Mouse (Mus musculus) ES-Bruce4 (cell line): ENCODE measurements around the gene Arhgef12. TPM values are rescaled to one million over a fixed set of nuclear protein-coding genes. Genes with fewer than 3 reads are reported as not detected.

Experiments used
- H3K27ac ChIP-seq: 2 replicates; pipeline ENCODE4 v1.5.1; 2012; ENCODE audit warnings: low read length, inconsistent platforms; ENCODE audit not compliant: insufficient read depth
- H3K27me3 ChIP-seq: 2 replicates; pipeline ENCODE4 v1.6.1; 2012; ENCODE audit warnings: mild to moderate bottlenecking, low read length, inconsistent platforms; ENCODE audit not compliant: control insufficient read depth, poor library complexity, insufficient read depth, severe bottlenecking
- H3K36me3 ChIP-seq: 2 replicates; pipeline ENCODE4 v1.6.1; 2012; ENCODE audit warnings: inconsistent platforms, mild to moderate bottlenecking, low read length, moderate library complexity; ENCODE audit not compliant: control insufficient read depth, poor library complexity, insufficient read depth, severe bottlenecking
- H3K4me1 ChIP-seq: one replicate; pipeline ENCODE4 v1.8.1; 2011; ENCODE audit warnings: low read length; ENCODE audit not compliant: control insufficient read depth, insufficient read depth
- H3K4me3 ChIP-seq: 2 replicates; pipeline ENCODE4 v1.5.1; 2011; ENCODE audit warnings: low read depth, mild to moderate bottlenecking, low read length
- H3K9ac ChIP-seq: 2 replicates; pipeline ENCODE4 v1.6.1; 2012; ENCODE audit warnings: low read depth, mild to moderate bottlenecking, inconsistent platforms; ENCODE audit not compliant: poor library complexity, severe bottlenecking
- H3K9me3 ChIP-seq: replicated peaks from 2 replicates; pipeline ENCODE4 v1.6.1; 2012; ENCODE audit warnings: mild to moderate bottlenecking, low read length, inconsistent platforms; ENCODE audit not compliant: control insufficient read depth, poor library complexity, insufficient read depth, severe bottlenecking
- CTCF ChIP-seq: IDR thresholded peaks from one replicate; pipeline ENCODE4 v1.8.1; 2011; ENCODE audit warnings: low read depth, low read length
- EP300 ChIP-seq: IDR thresholded peaks from 2 replicates; pipeline ENCODE4 v1.6.1; 2011; ENCODE audit warnings: low read depth, low read length; ENCODE audit not compliant: insufficient read depth
- POLR2A ChIP-seq: IDR thresholded peaks from one replicate; pipeline ENCODE4 v1.8.1; 2011; ENCODE audit warnings: low read length; ENCODE audit not compliant: insufficient read depth
- polyA plus RNA-seq: library from polyadenylated mRNA; stranded (reverse); fragments of >200 nt; gene quantifications from 2 replicates; pipeline ENCODE4 v1.2.4, GENCODE M21; 2011; ENCODE audit warnings: low read depth; ENCODE audit not compliant: missing spikeins, insufficient read depth, insufficient read length

Gene Arhgef12
- polyA plus RNA-seq, 1 experiment = 45.6 TPM

- H3K27ac ChIP-seq = no peak overlapping the region
- H3K36me3 ChIP-seq = no peaks in the 10 kb centered on the region
- no peaks in the 10 kb centered on the region for H3K27me3 ChIP-seq
- H3K9me3 ChIP-seq = no peaks in the 10 kb centered on the region
- TF ChIP-seq POLR2A (no peak), EP300 (no peak), CTCF (no peak)
- H3K9ac ChIP-seq = no peak overlapping the region
- H3K4me3 ChIP-seq = no peak overlapping the region
- H3K4me1 ChIP-seq = no peaks in the 10 kb centered on the region
Measured at GRCm38 (mm10) chr9:43067896-43068295, 39.1 kb downstream of the Arhgef12 start.

GRCm38 (mm10) chr9:43065231-43065630, 41.8 kb downstream of the Arhgef12 start:
- Histone ChIP-seq H3K27me3 (no peaks in the 10 kb centered on the region), H3K9ac (no peak overlapping the region), H3K27ac (no peak overlapping the region), H3K4me1 (no peaks in the 10 kb centered on the region), H3K36me3 (no peaks in the 10 kb centered on the region), H3K4me3 (no peak overlapping the region), H3K9me3 (no peaks in the 10 kb centered on the region)
- no peak for TF ChIP-seq CTCF
- no peak for TF ChIP-seq POLR2A
- no peak for TF ChIP-seq EP300

DNA sequence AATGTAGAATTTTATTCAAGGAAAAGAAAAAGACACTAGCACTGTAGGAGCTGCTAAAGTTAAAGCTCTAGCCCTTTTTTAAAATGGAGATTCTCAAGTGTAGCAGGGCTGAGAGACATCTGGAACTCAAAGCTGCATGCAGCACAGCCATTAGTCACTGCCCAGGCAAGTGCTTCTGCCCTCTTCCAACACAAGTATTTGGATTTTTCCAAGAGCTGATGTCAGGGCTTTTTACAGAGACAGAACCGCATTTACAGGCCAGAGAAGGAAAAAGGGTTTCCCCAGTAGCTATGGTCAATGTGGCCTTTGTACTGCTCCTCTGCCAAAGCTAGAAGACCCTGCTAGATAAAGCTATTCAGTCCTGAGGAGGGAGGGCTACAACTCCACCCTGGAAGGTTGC, 45.5 kb downstream of the Arhgef12 start:
- Histone ChIP-seq H3K27me3 (no peaks in the 10 kb centered on the region), H3K9ac (no peak overlapping the region), H3K36me3 (no peaks in the 10 kb centered on the region), H3K27ac (peak overlapping the region; percentile 54; the same call in 1 of the 2 replicates), H3K4me1 (no peaks in the 10 kb centered on the region), H3K4me3 (no peak overlapping the region), H3K9me3 (no peaks in the 10 kb centered on the region)
- TF ChIP-seq EP300 (no peak), POLR2A (no peak), CTCF (no peak)

DNA sequence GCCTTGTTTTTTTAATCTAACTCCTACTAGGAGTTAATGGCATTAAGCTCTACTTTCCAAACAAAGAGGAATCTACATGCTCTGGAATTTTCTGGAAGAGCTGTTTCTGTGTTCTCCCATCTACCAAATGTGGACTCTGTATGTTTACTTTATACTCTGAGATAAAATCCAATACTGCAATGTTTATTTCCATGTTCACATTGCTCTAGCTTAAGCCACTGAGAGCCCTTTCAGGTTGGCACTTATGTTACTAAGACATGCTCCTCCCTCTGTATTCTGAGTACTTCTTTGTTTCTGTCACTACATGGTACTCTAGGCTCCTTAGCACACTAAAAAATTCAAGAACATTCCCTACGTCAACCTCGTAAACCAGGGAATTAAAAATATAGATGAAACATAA, 56.6 kb downstream of the Arhgef12 start:
- Histone ChIP-seq H3K27ac (no peak overlapping the region), H3K4me3 (no peak overlapping the region), H3K36me3 (no peaks in the 10 kb centered on the region), H3K4me1 (no peaks in the 10 kb centered on the region), H3K27me3 (no peaks in the 10 kb centered on the region), H3K9me3 (peaks cover 9% of the 10 kb centered on the region), H3K9ac (no peak overlapping the region)
- TF ChIP-seq POLR2A (no peak), CTCF (no peak), EP300 (no peak)

- H3K9ac ChIP-seq = no peak overlapping the region
- TF ChIP-seq EP300 (no peak), POLR2A (no peak), CTCF (no peak)
- no peak overlapping the region for H3K27ac ChIP-seq
- no peaks in the 10 kb centered on the region for H3K9me3 ChIP-seq
- no peaks in the 10 kb centered on the region for H3K27me3 ChIP-seq
- no peaks in the 10 kb centered on the region for H3K36me3 ChIP-seq
- no peak overlapping the region for H3K4me3 ChIP-seq
- no peaks in the 10 kb centered on the region for H3K4me1 ChIP-seq
Measured at GRCm38 (mm10) chr9:43044481-43044880, 62.6 kb downstream of the Arhgef12 start.

DNA sequence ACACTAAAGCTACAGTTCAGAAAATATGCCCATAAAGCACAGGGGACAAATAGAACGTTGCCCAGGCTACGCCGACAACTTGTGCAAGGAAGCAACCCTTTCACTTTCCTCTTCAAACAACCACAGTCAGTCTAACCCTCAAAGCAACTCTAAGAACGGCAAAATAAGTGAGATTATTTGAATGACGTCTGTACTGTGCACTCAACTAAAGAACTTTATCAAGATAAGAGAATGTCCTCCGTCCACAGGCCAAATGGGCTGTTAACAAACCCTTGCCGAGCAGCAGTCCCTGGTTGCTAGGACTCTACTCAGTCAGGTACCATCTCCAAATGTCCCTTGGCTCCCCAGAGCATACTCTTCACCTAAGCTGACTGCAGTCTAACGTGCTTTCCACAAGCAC, 68.6 kb downstream of the Arhgef12 start:
- no peaks in the 10 kb centered on the region for H3K27me3 ChIP-seq
- H3K36me3 ChIP-seq = no peaks in the 10 kb centered on the region
- H3K9ac ChIP-seq = no peak overlapping the region
- H3K4me3 ChIP-seq = no peak overlapping the region
- TF ChIP-seq EP300 (no peak), POLR2A (no peak), CTCF (no peak)
- H3K4me1 ChIP-seq = no peaks in the 10 kb centered on the region
- H3K9me3 ChIP-seq = no peaks in the 10 kb centered on the region
- H3K27ac ChIP-seq = no peak overlapping the region
